Mouse (Mus musculus) lung, postnatal 36 days (tissue): ENCODE measurements around the gene Wdtc1.

Source experiments
- DNase-seq: peaks from one replicate; pipeline ENCODE4 v3.0.0; 2022; ENCODE audit warnings: mixed read lengths

Wdtc1 gene

GRCm38 (mm10) chr4:133281513-133281912 lies 71.8 kb downstream of the Wdtc1 start:
- DNase-seq: no peak

GRCm38 (mm10) chr4:133278482-133278881 lies 74.8 kb downstream of the Wdtc1 start:
- no peak for DNase-seq

- DNase-seq: no peak
These were observed 75.2 kb downstream of the Wdtc1 start for GRCm38 (mm10) chr4:133278067-133278466.

- peak; percentile 95 for DNase-seq
These were observed 75.9 kb downstream of the Wdtc1 start, which contains the start of gene Tmem222 for GRCm38 (mm10) chr4:133277104-133278026. Gene Tmem222 (minus strand): TSS chr4:133277792.

- no peak for DNase-seq
These were observed 82.4 kb downstream of the Wdtc1 start for GRCm38 (mm10) chr4:133270929-133271328.

- DNase-seq: peak; percentile 47
These were observed 83.7 kb downstream of the Wdtc1 start for GRCm38 (mm10) chr4:133269596-133269995.

- DNase-seq: no peak
These were observed 84.3 kb downstream of the Wdtc1 start for GRCm38 (mm10) chr4:133268931-133269330.

- no peak for DNase-seq
These were observed 86.9 kb downstream of the Wdtc1 start for GRCm38 (mm10) chr4:133266248-133266880.

- no peak for DNase-seq
These were observed 87.5 kb downstream of the Wdtc1 start for GRCm38 (mm10) chr4:133265759-133266158.

GRCm38 (mm10) chr4:133265297-133265696 lies 88.0 kb downstream of the Wdtc1 start:
- no peak for DNase-seq

- DNase-seq: no peak
These were observed 88.7 kb downstream of the Wdtc1 start for GRCm38 (mm10) chr4:133264559-133264958.

- no peak for DNase-seq
These were observed 89.5 kb downstream of the Wdtc1 start for GRCm38 (mm10) chr4:133263756-133264155.

GRCm38 (mm10) chr4:133262882-133263281 lies 90.4 kb downstream of the Wdtc1 start, which contains the start of gene Sytl1:
Gene Sytl1 (minus strand): TSS chr4:133263113.
- DNase-seq: no peak

- no peak for DNase-seq
These were observed 90.9 kb downstream of the Wdtc1 start for GRCm38 (mm10) chr4:133262375-133262765.

GRCm38 (mm10) chr4:133261641-133262374 lies 91.5 kb downstream of the Wdtc1 start:
- no peak for DNase-seq

GRCm38 (mm10) chr4:133257798-133258408 lies 95.4 kb downstream of the Wdtc1 start:
- DNase-seq: no peak

- peak; percentile 51 for DNase-seq
These were observed 96.1 kb downstream of the Wdtc1 start for GRCm38 (mm10) chr4:133257230-133257629.

GRCm38 (mm10) chr4:133256820-133257219 lies 96.5 kb downstream of the Wdtc1 start:
- no peak for DNase-seq

GRCm38 (mm10) chr4:133255392-133255791 lies 97.9 kb downstream of the Wdtc1 start:
- no peak for DNase-seq

- no peak for DNase-seq
These were observed 99.9 kb downstream of the Wdtc1 start for GRCm38 (mm10) chr4:133253412-133253811.

- no peak for DNase-seq
These were observed 101.2 kb downstream of the Wdtc1 start for GRCm38 (mm10) chr4:133252089-133252488.

GRCm38 (mm10) chr4:133251214-133251613 lies 102.1 kb downstream of the Wdtc1 start:
- DNase-seq: no peak

- peak; percentile 89 for DNase-seq
These were observed 102.7 kb downstream of the Wdtc1 start for GRCm38 (mm10) chr4:133250609-133251008.
